In the genomic region with DNA sequence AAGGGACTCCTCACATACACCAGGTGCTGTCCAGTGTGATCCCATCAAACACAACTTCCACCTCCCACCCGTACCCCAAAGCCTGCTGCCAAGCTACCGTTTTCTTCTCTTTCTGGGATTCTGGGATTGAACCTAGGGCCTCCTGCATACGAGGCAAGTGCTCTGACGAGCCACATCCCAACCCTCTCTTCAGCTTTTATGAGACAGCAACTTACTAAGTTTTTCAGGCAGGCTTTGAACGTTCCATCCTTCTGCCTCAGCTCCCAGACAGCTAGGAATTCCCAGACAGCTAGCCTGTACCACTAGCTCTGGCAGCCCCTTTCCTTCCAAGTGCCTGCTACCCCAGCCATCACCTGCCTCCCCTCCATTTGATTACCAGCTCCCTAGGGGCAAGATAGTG, we compare ENCODE assay signal across 16 mouse cellular contexts. TPM values are rescaled to one million over a fixed set of nuclear protein-coding genes. Genes with fewer than 3 reads are reported as not detected.
A peak's percentile ranks its signal among the peaks of the same experiment; 100 is the strongest.
DNase-seq lines count a peak whose midpoint lies in the region; ATAC-seq and TF ChIP-seq lines count a peak whose summit lies in the region.
"Had no signal": no experiment of that assay in that cellular context is flagged by ENCODE, and none has a peak within 500 bp of the region (broad histone marks: within the 10 kb centered on the region; RNA-seq: fewer than 3 reads in every experiment).

No protein-coding gene starts in this region.

- TF ChIP-seq POLR2A in myocyte (IDR thresholded peaks at IDR 0.05; ENCODE audit: insufficient read length, low read depth) = no peak

- H3K79me2 ChIP-seq in myocyte (ENCODE audit: control insufficient read depth, insufficient read depth) = peaks cover 33% of the 10 kb centered on the region

- H3K9ac ChIP-seq in forebrain, embryonic 11.5 days (ENCODE audit: low read length) = peak overlapping the region; percentile 88; the same call in 1 of the 2 replicates
- H3K9ac ChIP-seq in forebrain, postnatal 0 days = no peak overlapping the region
- peak overlapping the region; percentile 97; the same call in 1 of the 2 replicates for H3K9ac ChIP-seq in hindbrain, embryonic 14.5 days
- no peak overlapping the region for H3K9ac ChIP-seq in hindbrain, embryonic 16.5 days (ENCODE audit: low read depth, low read length)
- H3K9ac ChIP-seq in midbrain, embryonic 14.5 days (replicated peaks; ENCODE audit: low read length) = 0 out of 2 replicates have a peak overlapping the region, but pooled peaks have one; percentile 97
- H3K9ac ChIP-seq in midbrain, postnatal 0 days (replicated peaks; ENCODE audit: low read length, poor library complexity, severe bottlenecking) = no peak overlapping the region

- H3K27ac ChIP-seq in forebrain, embryonic 11.5 days (ENCODE audit: low read depth, low read length) = no peak overlapping the region
- no peak overlapping the region for H3K27ac ChIP-seq in forebrain, postnatal 0 days (ENCODE audit: low read depth, low read length)
- H3K27ac ChIP-seq in hindbrain, embryonic 14.5 days = 0 out of 2 replicates have a peak overlapping the region, but pooled peaks have one; percentile 91
- H3K27ac ChIP-seq in hindbrain, embryonic 16.5 days (ENCODE audit: low read depth, low read length) = no peak overlapping the region
- no peak overlapping the region for H3K27ac ChIP-seq in midbrain, embryonic 14.5 days (replicated peaks; ENCODE audit: low read depth, low read length)
- no peak overlapping the region for H3K27ac ChIP-seq in midbrain, postnatal 0 days (ENCODE audit: low read depth, low read length)
- H3K27ac ChIP-seq: kidney, postnatal 0 days had no signal

- no peaks in the 10 kb centered on the region; the same call in 1 of the 2 replicates for H3K36me3 ChIP-seq in forebrain, embryonic 11.5 days (ENCODE audit: control insufficient read depth, insufficient read depth, low read length)
- no peaks in the 10 kb centered on the region for H3K36me3 ChIP-seq in forebrain, postnatal 0 days (ENCODE audit: insufficient read depth)
- H3K36me3 ChIP-seq in hindbrain, embryonic 14.5 days (replicated peaks; ENCODE audit: control insufficient read depth, insufficient read depth) = no peaks in the 10 kb centered on the region
- H3K36me3 ChIP-seq in hindbrain, embryonic 16.5 days (ENCODE audit: control insufficient read depth, insufficient read depth, low read length) = peaks cover 1% of the 10 kb centered on the region; the same call in 1 of the 2 replicates
- no peaks in the 10 kb centered on the region for H3K36me3 ChIP-seq in midbrain, embryonic 14.5 days (ENCODE audit: control insufficient read depth, insufficient read depth, low read length)
- H3K36me3 ChIP-seq in midbrain, postnatal 0 days (ENCODE audit: insufficient read depth, low read length) = no peaks in the 10 kb centered on the region
- peaks cover 4% of the 10 kb centered on the region for H3K36me3 ChIP-seq in myocyte (ENCODE audit: control insufficient read depth, insufficient read depth)
- H3K36me3 ChIP-seq: embryonic facial prominence, embryonic 15.5 days; heart, embryonic 15.5 days had no signal

- H3K4me1 ChIP-seq in forebrain, embryonic 11.5 days (replicated peaks; ENCODE audit: control insufficient read depth, insufficient read depth, low read length) = peaks cover 3% of the 10 kb centered on the region; the same call in 1 of the 2 replicates
- H3K4me1 ChIP-seq in forebrain, postnatal 0 days (ENCODE audit: insufficient read depth) = peaks cover 12% of the 10 kb centered on the region
- peaks cover 25% of the 10 kb centered on the region for H3K4me1 ChIP-seq in hindbrain, embryonic 14.5 days (replicated peaks; ENCODE audit: control insufficient read depth, insufficient read depth, low read length)
- peaks cover 16% of the 10 kb centered on the region for H3K4me1 ChIP-seq in hindbrain, embryonic 16.5 days (ENCODE audit: control insufficient read depth, insufficient read depth, low read depth, low read length)
- H3K4me1 ChIP-seq in midbrain, embryonic 14.5 days (ENCODE audit: control insufficient read depth, insufficient read depth, low read length) = peaks cover 12% of the 10 kb centered on the region
- peaks cover 10% of the 10 kb centered on the region for H3K4me1 ChIP-seq in midbrain, postnatal 0 days (ENCODE audit: insufficient read depth, low read length)

- no peak for DNase-seq in forebrain, embryonic 11.5 days (ENCODE audit: low spot score)
- no peak for DNase-seq in forebrain, postnatal 0 days
- no peak for DNase-seq in hindbrain, embryonic 14.5 days (ENCODE audit: low spot score)
- DNase-seq in midbrain, embryonic 14.5 days = no peak
- DNase-seq in midbrain, postnatal 0 days (ENCODE audit: low spot score) = no peak
- no peak for DNase-seq in layer of hippocampus, postnatal 10 days (ENCODE audit: low spot score in 2 of 2)
- DNase-seq: adrenal gland, postnatal 10 days; gastrocnemius, postnatal 25 days; left cerebral cortex, postnatal 4 days; right cerebral cortex, adult 18-20 months had no signal

- no peak for ATAC-seq in forebrain, embryonic 11.5 days (replicated peaks; ENCODE audit: low FRiP score)
- ATAC-seq in forebrain, postnatal 0 days = no peak
- ATAC-seq in hindbrain, embryonic 14.5 days (ENCODE audit: low FRiP score) = no peak
- ATAC-seq in hindbrain, embryonic 16.5 days = no peak
- ATAC-seq in midbrain, embryonic 14.5 days (ENCODE audit: low FRiP score, low TSS enrichment) = no peak
- ATAC-seq in midbrain, postnatal 0 days (ENCODE audit: low FRiP score) = no peak
- ATAC-seq: intestine, embryonic 15.5 days had no signal

- no peaks in the 10 kb centered on the region for H3K27me3 ChIP-seq in forebrain, embryonic 11.5 days (ENCODE audit: control insufficient read depth, insufficient read depth, low read length)
- H3K27me3 ChIP-seq in forebrain, postnatal 0 days (ENCODE audit: insufficient read depth, low read length) = no peaks in the 10 kb centered on the region
- no peaks in the 10 kb centered on the region for H3K27me3 ChIP-seq in hindbrain, embryonic 14.5 days (ENCODE audit: control insufficient read depth, insufficient read depth, low read length)
- no peaks in the 10 kb centered on the region for H3K27me3 ChIP-seq in hindbrain, embryonic 16.5 days (replicated peaks; ENCODE audit: control insufficient read depth, insufficient read depth, low read length)
- H3K27me3 ChIP-seq in midbrain, embryonic 14.5 days (ENCODE audit: control insufficient read depth, insufficient read depth, low read length) = no peaks in the 10 kb centered on the region
- H3K27me3 ChIP-seq in midbrain, postnatal 0 days (ENCODE audit: insufficient read depth, low read length) = no peaks in the 10 kb centered on the region
- no peaks in the 10 kb centered on the region for H3K27me3 ChIP-seq in myocyte (ENCODE audit: control insufficient read depth, insufficient read depth, insufficient read length)
- H3K27me3 ChIP-seq: embryonic facial prominence, embryonic 15.5 days; heart, embryonic 15.5 days; intestine, embryonic 15.5 days had no signal

- no peak overlapping the region for H3K4me2 ChIP-seq in forebrain, embryonic 11.5 days (ENCODE audit: low read depth, low read length, severe bottlenecking)
- H3K4me2 ChIP-seq in forebrain, postnatal 0 days (ENCODE audit: low read depth) = no peak overlapping the region
- H3K4me2 ChIP-seq in hindbrain, embryonic 14.5 days (replicated peaks) = peak overlapping the region; percentile 87
- H3K4me2 ChIP-seq in hindbrain, embryonic 16.5 days (ENCODE audit: low read length) = no peak overlapping the region
- no peak overlapping the region for H3K4me2 ChIP-seq in midbrain, embryonic 14.5 days (ENCODE audit: low read length)
- no peak overlapping the region for H3K4me2 ChIP-seq in midbrain, postnatal 0 days (ENCODE audit: low read depth, low read length, poor library complexity, severe bottlenecking)
- no peak overlapping the region for H3K4me2 ChIP-seq in myocyte (ENCODE audit: low read depth)

- WGBS in forebrain, embryonic 11.5 days = 85% methylated on average over 5 of the region's 5 CpGs
- WGBS in forebrain, postnatal 0 days = 83% methylated on average over 5 of the region's 5 CpGs
- 83% methylated on average over 5 of the region's 5 CpGs for WGBS in hindbrain, embryonic 14.5 days
- WGBS in hindbrain, embryonic 16.5 days = 88% methylated on average over 5 of the region's 5 CpGs
- 80% methylated on average over 5 of the region's 5 CpGs for WGBS in midbrain, embryonic 14.5 days
- 85% methylated on average over 5 of the region's 5 CpGs for WGBS in midbrain, postnatal 0 days

- H3K9me3 ChIP-seq in forebrain, embryonic 11.5 days (ENCODE audit: control insufficient read depth, low read length) = no peaks in the 10 kb centered on the region
- H3K9me3 ChIP-seq in forebrain, postnatal 0 days (ENCODE audit: low read length) = no peaks in the 10 kb centered on the region
- H3K9me3 ChIP-seq in hindbrain, embryonic 14.5 days (ENCODE audit: control insufficient read depth, low read length) = no peaks in the 10 kb centered on the region
- no peaks in the 10 kb centered on the region for H3K9me3 ChIP-seq in hindbrain, embryonic 16.5 days (ENCODE audit: control insufficient read depth, low read length)
- H3K9me3 ChIP-seq in midbrain, embryonic 14.5 days (ENCODE audit: control insufficient read depth, low read length) = no peaks in the 10 kb centered on the region
- no peaks in the 10 kb centered on the region for H3K9me3 ChIP-seq in midbrain, postnatal 0 days (ENCODE audit: low read length)
- H3K9me3 ChIP-seq: embryonic facial prominence, embryonic 15.5 days; heart, embryonic 15.5 days; intestine, embryonic 15.5 days had no signal

- H3ac ChIP-seq in myocyte (ENCODE audit: control insufficient read depth, insufficient read length) = no peak overlapping the region

- H3K4me3 ChIP-seq in forebrain, embryonic 11.5 days (ENCODE audit: low read depth, low read length) = no peak overlapping the region
- H3K4me3 ChIP-seq in forebrain, postnatal 0 days (ENCODE audit: low read depth, low read length) = no peak overlapping the region
- no peak overlapping the region for H3K4me3 ChIP-seq in hindbrain, embryonic 14.5 days (replicated peaks; ENCODE audit: low read length)
- no peak overlapping the region for H3K4me3 ChIP-seq in hindbrain, embryonic 16.5 days (ENCODE audit: low read length)
- no peak overlapping the region for H3K4me3 ChIP-seq in midbrain, embryonic 14.5 days (replicated peaks; ENCODE audit: low read depth, low read length)
- no peak overlapping the region for H3K4me3 ChIP-seq in midbrain, postnatal 0 days (ENCODE audit: low read depth, low read length)
- H3K4me3 ChIP-seq in myocyte = peak overlapping the region; percentile 63

- TF ChIP-seq CTCF in forebrain, postnatal 0 days (IDR thresholded peaks at IDR 0.05; ENCODE audit: low read depth) = no peak
- TF ChIP-seq CTCF in midbrain, postnatal 0 days (IDR thresholded peaks at IDR 0.05) = no peak

RNA-seq across cellular contexts. Expression of gene Pitpna, which starts 0.9 kb away (rescaled TPM):
- polyA plus RNA-seq in forebrain, embryonic 11.5 days (2014; fragmentation: Nextera tagmentation; extraction: Ambion mirVana) = 79.5 and 88.5 TPM in 2 replicates
- total RNA-seq in forebrain, postnatal 0 days (2014; rRNA removed) = 83.0 and 95.7 TPM in 2 replicates
- polyA plus RNA-seq in forebrain, postnatal 0 days (2015; fragmentation: Nextera tagmentation; extraction: Ambion mirVana) = 85.8 and 101 TPM in 2 replicates
- polyA plus RNA-seq in hindbrain, embryonic 14.5 days (2014; fragmentation: Nextera tagmentation; extraction: Ambion mirVana) = 136 and 159 TPM in 2 replicates
- 109 and 110 TPM in 2 replicates for polyA plus RNA-seq in hindbrain, embryonic 16.5 days (2015; fragmentation: Nextera tagmentation; extraction: Ambion mirVana)
- polyA plus RNA-seq in midbrain, embryonic 14.5 days (2014; fragmentation: Nextera tagmentation; extraction: Ambion mirVana) = 115 and 120 TPM in 2 replicates
- total RNA-seq in midbrain, postnatal 0 days (2014; rRNA removed) = 105 and 108 TPM in 2 replicates
- polyA plus RNA-seq in midbrain, postnatal 0 days (2015; fragmentation: Nextera tagmentation; extraction: Ambion mirVana) = 91.7 and 106 TPM in 2 replicates
- polyA plus RNA-seq in myocyte (2012; fragmentation: generic; extraction: Trizol) = 125 TPM
- 100 to 1,000 TPM; 310 to 313 TPM for total RNA-seq in layer of hippocampus, postnatal 10 days (2021)

RNA-seq across cellular contexts. Expression of gene Inpp5k, which starts 43.8 kb away (rescaled TPM):
- polyA plus RNA-seq in forebrain, embryonic 11.5 days (2014; fragmentation: Nextera tagmentation; extraction: Ambion mirVana) = 20.8 and 24.6 TPM in 2 replicates
- total RNA-seq in forebrain, postnatal 0 days (2014; rRNA removed) = 52.4 and 57.4 TPM in 2 replicates
- polyA plus RNA-seq in forebrain, postnatal 0 days (2015; fragmentation: Nextera tagmentation; extraction: Ambion mirVana) = 50.2 and 50.7 TPM in 2 replicates
- polyA plus RNA-seq in hindbrain, embryonic 14.5 days (2014; fragmentation: Nextera tagmentation; extraction: Ambion mirVana) = 42.3 and 44.9 TPM in 2 replicates
- 39.8 TPM in 2 replicates for polyA plus RNA-seq in hindbrain, embryonic 16.5 days (2015; fragmentation: Nextera tagmentation; extraction: Ambion mirVana)
- 49.2 and 53.0 TPM in 2 replicates for polyA plus RNA-seq in midbrain, embryonic 14.5 days (2014; fragmentation: Nextera tagmentation; extraction: Ambion mirVana)
- 50.0 and 50.2 TPM in 2 replicates for total RNA-seq in midbrain, postnatal 0 days (2014; rRNA removed)
- polyA plus RNA-seq in midbrain, postnatal 0 days (2015; fragmentation: Nextera tagmentation; extraction: Ambion mirVana) = 43.7 and 49.9 TPM in 2 replicates
- 20.7 TPM for polyA plus RNA-seq in myocyte (2012; fragmentation: generic; extraction: Trizol)
- total RNA-seq in layer of hippocampus, postnatal 10 days (2021) = 10 to 100 TPM; 47.4 to 49.7 TPM

RNA-seq across cellular contexts. Expression of gene Slc43a2, which starts 55.5 kb away (rescaled TPM):
- polyA plus RNA-seq in forebrain, embryonic 11.5 days (2014; fragmentation: Nextera tagmentation; extraction: Ambion mirVana) = 5.5 and 7.5 TPM in 2 replicates
- total RNA-seq in forebrain, postnatal 0 days (2014; rRNA removed) = 16.5 and 24.0 TPM in 2 replicates
- 10.4 and 14.1 TPM in 2 replicates for polyA plus RNA-seq in forebrain, postnatal 0 days (2015; fragmentation: Nextera tagmentation; extraction: Ambion mirVana)
- polyA plus RNA-seq in hindbrain, embryonic 14.5 days (2014; fragmentation: Nextera tagmentation; extraction: Ambion mirVana) = 13.8 and 15.2 TPM in 2 replicates
- polyA plus RNA-seq in hindbrain, embryonic 16.5 days (2015; fragmentation: Nextera tagmentation; extraction: Ambion mirVana) = 16.0 and 16.9 TPM in 2 replicates
- 15.7 and 18.3 TPM in 2 replicates for polyA plus RNA-seq in midbrain, embryonic 14.5 days (2014; fragmentation: Nextera tagmentation; extraction: Ambion mirVana)
- total RNA-seq in midbrain, postnatal 0 days (2014; rRNA removed) = 34.3 and 34.5 TPM in 2 replicates
- polyA plus RNA-seq in midbrain, postnatal 0 days (2015; fragmentation: Nextera tagmentation; extraction: Ambion mirVana) = 17.0 and 20.4 TPM in 2 replicates
- polyA plus RNA-seq in myocyte (2012; fragmentation: generic; extraction: Trizol) = 15.9 TPM
- total RNA-seq in layer of hippocampus, postnatal 10 days (2021) = 10 to 100 TPM; 38.3 to 47.5 TPM

Comparison
In these comparisons a context has a peak if more than half of its experiments do, and no peak if none do; other contexts are left out.
1. H3K9ac ChIP-seq: peak in forebrain, embryonic 11.5 days (single experiment), hindbrain, embryonic 14.5 days (single experiment) and midbrain, embryonic 14.5 days (single experiment); none in forebrain, postnatal 0 days (single experiment), hindbrain, embryonic 16.5 days (single experiment) and midbrain, postnatal 0 days (single experiment).